Mouse (Mus musculus) retina, adult 2 months (tissue): Measurements from ENCODE around the gene Rnf5.

Experiments used
- DNase-seq: peaks from one replicate; pipeline ENCODE4 v3.0.0-alpha.2; 2012; ENCODE audit warnings: low read depth, low spot score

Gene Rnf5

DNA sequence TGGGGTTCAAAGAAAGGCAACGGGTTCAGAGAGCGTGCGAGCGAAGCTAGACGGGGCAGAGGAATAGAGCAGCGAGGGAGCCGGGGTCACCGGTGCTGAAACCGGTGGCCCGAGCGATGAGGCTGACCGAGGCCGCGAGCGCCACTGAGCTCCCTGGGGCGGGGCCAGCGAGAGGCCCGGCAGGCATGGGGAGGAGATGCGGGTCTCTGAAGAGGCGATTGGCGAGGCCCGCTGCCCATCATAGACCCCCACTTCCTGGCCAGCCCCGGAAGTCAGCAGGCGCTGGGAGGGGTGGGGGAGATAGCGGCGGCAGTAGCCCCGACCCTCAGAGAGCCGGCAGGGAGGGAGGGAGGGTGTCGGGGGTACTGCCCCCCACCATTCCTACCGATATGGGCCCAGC, 2.1 kb upstream of the Rnf5 start:
- DNase-seq = peak; percentile 85

DNA sequence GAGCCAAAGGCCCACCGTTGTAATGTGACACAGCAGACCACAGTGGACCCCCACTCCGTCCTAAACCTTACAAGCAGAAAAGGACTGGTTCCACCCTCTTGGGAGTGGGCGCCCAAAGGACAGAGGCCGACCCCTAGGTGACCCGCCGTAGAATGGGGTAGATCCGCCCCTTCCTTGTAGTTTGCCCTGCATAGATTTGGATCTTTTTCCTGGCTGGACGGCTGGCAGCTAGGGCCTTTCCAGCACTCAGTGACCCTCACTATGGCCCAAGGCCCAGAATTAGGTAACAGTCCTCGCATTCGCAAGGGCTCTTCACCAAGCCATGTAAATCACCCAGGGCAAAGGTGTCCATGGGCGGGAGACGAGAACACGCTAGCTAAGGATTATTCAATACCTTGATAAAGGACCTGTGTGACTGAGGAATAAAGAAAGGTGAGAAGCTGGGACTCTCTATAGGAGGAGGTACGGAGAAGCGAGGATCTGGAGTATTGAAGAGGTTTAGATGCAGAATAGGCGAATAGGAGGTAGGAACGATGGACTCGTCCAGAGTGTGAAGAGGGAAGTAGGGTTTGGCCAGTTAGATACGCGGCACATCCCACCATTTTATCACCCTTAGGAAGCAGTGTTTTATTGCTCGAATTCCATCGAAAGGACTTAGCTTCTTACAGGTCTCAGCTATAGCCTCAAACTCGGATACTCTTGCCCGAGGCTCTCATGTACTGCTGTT, 1.2 kb upstream of the Rnf5 start:
- no peak for DNase-seq

DNA sequence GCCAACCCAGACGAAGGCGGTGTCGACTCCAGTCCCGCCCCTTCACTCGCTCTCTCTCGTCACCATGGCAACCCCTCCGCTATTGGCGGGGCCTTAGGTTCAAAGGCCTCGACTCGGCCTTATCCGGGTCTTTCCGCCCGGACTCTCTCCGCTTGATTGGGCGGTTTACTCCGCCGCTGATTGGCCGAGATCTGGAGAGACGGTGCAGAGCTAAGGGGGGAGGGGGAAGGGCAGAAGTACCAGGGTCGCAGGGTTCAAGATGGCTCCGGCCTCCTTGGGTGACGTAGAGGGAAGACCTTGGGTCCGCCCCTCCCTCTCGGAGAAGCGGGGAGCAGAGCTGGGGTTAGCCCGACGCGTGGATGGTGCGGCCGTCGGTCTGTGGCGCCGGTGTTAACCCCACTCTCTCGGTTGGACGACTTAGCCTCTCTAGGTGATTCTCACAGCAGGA, 595 bp upstream of the Rnf5 start, which contains the start of gene Agpat1:
TSS of gene Agpat1 (plus strand) at position 202 of the 448 bp plus-strand sequence.
- DNase-seq = peak; percentile 100

DNA sequence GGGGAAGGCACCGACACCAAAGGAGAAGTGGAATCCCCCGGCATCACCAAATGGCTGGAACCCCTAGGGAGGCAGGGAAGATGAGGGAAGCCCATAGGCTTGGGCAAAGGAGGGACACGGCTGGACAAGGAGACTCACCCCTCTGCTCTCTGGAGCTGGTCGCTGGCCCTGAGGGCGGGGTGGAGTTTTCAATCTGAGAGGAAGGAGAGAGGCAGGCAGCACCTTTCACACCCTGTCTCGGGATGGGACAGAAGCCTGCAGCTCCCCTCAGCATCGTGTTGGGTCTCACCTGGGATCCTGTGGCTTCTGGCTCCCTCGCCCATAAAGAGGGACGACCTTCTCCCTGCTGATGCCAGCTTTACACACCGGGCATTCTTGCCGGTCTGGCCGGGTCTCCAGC, 1.7 kb downstream of the Rnf5 start:
- DNase-seq = no peak

DNA sequence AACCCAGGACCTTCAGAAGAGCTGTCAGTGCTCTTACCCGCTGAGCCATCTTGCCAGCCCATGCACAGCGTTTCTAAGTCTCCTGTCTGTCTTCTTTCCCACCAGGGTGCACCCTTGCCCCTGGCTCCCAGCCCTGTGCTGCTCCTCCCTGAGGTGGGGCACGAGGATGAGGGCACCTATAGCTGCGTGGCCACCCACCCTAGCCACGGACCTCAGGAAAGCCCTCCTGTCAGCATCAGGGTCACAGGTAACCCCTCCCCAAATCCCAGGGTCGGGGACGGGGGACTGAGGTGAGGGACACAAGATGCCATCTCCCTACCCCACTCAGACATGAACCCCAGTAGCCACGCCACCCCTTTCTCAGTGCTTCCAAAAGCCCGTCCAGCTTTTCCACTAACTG, 3.6 kb downstream of the Rnf5 start:
- no peak for DNase-seq

DNA sequence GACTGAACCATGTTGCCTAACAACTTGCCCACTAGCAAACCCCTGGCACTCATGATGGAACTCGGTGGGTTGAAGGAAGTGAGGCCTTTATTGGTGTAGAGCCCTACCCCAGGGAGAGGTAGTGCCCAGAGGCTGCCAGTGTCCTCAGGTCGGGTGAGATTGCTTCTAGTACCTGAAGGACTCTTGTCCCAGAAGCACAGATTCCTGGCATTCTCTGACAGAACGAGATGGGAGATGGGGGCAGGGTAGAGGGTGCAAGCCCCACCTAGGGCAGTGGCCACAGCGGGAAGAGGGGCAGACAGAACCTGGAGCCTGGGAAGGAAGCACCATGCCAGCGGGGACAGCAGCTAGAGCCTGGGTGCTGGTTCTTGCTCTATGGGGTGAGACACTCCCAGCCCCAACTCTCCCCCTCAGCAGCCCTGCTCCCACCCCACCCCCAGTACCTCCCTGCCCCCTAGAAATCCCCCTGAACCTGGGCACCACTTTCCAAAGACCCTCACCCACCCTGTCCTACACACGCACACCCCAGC, 5.9 kb downstream of the Rnf5 start, which contains the start of gene Ager:
TSS of gene Ager (plus strand) at position 297 of the 530 bp plus-strand sequence.
- no peak for DNase-seq

DNA sequence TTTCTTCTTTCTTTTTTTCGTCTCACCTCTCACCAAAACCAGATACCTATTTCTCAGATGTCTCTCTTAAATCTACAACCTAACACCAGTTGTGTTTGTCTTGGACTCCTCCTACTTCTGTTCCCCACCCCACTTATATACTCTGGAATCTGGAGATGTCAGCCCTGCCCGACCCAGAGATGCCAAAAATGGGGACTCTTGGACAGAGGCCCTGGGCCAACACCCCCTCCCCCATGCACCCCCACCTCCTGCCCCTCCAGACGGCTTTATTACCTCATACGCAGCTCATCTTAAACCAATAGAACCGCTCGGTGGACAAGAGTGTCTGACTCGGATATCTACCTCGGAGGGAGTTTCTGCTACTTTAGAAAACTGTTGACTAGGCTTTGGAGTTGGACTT, 7.4 kb downstream of the Rnf5 start:
- no peak for DNase-seq

DNA sequence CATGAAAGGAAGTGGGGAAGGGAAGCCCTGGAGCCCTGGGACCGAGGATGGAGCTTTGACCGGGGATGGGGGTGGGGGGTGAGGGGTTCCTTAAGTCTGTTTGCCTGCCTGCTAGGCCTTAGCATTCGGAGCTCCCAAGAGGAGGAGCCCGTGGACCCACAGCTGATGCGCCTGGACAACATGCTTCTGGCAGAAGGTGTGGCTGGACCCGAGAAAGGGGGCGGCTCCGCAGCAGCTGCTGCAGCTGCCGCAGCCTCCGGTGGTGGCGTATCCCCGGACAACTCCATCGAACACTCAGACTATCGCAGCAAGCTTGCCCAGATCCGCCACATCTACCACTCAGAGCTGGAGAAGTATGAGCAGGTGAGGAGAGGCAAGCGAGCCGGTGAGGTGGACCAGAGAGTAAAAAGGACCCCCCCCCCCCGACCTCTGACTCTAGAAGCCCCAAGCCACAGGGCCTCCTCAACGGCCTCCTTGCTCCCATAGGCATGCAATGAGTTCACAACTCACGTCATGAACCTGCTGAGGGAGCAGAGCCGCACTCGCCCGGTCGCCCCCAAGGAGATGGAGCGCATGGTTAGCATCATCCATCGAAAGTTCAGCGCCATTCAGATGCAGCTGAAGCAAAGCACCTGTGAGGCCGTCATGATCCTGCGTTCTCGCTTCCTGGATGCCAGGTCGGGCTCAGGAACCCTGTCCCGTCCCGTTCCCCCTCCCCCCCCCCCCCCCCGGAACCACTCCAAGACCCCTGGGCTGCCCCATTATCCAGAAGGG, 9.6 kb downstream of the Rnf5 start:
- DNase-seq = no peak

DNA sequence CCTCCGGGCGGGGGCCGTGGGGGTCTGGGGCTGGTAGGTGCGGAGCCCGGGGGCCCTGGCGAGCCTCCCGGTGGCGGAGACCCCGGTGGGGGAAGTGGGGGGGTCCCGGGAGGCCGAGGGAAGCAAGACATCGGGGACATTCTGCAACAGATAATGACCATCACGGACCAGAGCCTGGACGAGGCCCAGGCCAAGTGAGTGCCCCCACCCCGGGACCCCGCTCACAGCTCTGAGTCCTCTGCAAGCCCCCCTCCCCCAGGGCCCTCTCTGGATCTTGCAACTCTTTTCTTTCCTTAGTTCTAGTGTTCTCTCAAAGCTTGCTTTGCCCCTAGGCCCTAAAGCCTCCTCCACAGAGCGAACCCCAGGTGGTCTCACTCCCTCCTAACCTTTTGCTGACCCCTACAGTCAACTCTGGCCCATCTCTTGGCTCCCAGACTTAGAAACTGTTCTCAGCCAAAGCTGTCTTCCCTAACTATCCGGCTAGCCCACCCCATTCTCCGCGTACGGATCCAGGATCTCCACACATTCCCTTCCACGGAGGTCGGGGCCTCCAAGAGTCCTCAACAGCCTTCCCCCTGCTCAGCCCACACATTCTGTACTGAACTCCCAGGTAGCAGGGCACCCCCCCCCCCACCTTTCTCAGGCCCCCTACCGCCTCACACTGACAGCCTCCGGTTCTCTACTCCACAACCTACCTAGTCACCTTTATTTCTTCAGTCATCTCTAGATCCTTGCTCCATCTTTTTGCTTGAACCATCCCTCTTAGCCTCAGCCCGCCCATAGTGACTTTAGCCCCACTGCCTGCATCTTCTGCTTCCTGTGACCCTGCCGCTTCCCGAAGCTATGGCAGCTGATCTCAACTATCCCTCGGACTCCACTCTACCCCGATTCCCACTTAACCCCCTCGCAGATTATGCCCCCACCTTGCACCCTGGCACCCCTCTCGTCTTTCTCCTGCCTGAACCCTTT, 10.6 kb downstream of the Rnf5 start:
- DNase-seq = no peak

DNA sequence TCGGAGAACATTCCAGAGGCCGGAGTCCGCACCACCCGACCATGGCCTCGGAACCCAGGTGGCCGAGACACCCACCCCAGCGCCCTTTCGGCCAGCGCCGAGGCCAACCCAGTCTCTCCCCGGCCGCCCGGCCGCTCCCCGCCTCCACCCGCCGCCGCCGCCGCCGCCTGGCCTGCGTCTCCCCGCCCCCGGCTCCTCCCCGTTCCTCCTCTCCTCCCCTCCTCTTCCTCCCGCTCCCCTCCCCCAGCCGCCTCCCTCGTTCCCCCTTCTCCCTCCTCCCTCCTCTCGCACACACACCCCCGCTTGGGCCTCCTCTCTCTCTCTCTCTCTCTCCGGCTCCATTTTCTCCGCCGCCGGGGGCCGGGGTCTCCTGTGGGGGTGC, 11.5 kb downstream of the Rnf5 start:
- no peak for DNase-seq

DNA sequence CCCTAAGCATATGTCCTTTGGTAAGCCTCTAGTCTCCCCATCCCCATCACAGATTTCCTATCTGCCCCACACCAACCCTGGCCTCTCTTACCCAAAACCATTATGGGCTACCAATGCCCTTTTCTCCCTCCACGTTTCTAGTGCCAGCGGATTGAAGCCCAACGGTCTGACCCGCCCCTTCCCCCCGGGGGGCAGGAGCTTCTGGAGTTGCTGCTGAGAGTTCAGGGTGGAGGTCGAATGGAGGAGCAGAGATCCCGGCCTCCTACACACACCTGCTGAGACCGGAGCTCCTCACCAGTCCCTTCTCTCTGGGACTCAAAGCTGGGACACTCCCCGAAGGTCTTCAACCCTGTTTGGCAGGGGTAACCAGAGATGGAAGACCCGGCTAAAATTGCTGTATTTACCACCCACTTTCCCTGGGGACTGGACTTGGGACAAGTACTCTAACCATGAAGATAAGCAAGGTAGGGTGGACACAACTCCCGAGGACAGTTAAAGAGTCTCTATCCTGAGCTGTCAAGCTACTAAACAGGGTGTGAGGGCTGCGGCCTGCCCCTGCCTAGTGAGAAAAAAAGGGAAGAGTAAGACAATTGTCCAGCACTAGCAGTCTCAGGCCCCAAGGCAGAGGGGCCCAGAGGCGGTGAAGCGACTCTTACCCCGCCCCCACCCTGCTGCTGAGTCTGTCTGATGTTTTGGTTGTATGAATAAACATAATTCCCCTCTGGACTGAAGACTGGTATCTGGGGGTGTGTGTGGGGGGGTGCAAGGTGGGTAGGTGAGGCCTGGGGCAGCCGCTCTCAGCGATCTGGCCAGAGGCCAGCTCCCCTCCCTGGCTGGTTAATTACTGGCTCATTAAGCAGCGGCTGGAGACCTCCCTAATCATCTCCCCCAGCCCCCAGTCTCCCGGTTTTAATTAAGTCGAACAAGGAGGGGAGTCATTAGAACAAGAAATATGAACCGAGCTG, 12.2 kb downstream of the Rnf5 start, which contains the start of gene Pbx2:
TSS of gene Pbx2 (plus strand) at position 238 of the 965 bp plus-strand sequence.
- no peak for DNase-seq

DNA sequence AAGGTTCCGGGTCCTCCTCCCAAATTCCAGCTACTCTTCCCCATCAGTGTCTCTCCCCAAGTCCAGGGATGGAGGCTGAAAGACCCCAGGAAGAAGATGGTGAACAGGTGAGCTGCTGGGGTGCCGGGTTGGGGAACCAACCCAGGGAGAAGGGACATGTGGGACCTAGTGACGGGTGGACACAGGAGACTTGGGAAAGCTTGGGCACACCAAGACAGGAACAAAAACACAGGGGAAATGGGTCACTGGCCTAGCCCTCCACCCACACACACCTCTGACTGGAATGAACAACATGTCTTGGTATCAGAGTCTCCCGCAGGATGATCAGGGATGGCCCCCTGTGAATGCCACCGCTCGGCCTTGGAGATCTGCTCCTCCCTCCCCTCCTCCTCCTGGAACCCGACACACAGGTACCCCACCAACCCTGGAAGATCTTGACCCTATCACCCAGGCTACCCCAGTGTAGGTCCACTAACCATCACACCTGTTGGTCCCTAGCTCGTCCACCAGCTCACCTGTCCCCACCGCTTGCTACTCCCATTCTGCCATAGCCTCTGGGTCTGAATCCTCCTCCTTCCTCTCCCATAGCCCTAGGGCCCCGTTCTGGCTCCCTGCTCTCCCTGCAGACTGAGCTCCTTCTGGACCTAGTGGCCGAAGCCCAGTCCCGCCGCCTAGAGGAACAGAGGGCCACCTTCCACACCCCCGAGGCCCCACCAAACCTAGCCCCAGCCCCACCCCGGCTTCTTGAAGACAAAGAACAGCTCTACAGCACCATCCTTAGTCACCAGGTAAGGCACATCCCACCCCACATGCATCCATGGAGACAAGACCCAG, 13.1 kb downstream of the Rnf5 start:
- DNase-seq = no peak

DNA sequence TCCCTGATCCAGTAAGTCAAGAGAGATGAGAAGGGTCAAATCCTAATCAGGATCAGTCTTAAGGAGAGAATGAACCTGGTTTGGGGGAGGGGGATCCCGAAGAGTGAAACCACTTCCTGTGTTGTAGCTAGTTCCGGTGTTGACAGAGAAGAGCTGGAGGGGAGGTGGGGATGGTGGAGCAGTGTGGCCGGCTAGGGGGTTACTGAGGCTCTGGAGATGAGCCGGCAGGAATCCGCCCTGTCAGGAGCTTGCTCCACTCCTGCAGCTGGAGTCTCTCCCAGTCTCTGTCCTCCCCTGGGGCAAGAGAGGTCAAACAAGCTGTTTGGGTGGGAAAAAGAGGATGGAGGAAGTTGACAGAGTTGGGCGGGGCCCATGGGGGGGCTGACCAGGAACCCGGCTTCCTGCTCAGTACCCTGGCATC, 13.8 kb downstream of the Rnf5 start, which contains the start of gene Gpsm3:
TSS of gene Gpsm3 (plus strand) at position 126 of the 421 bp plus-strand sequence.
- no peak for DNase-seq

DNA sequence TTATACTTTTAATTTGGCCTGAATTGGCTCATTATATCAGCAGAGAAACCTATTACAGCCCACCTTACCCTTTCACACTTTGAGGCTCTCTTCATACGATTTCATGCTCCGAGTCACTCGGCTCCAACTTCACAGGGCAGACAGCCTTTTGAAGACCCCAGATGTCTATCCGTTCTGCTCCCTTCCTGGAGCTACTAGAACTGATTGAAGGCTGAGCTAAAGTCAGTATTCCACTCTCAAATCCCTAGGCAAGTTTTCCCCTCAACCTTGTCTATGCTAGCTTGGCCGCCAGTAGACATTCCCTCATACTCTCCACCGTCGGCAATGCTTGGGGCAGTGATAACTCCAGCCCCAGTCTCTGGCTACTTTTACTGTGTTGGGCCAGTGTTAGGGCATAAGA, 14.3 kb downstream of the Rnf5 start:
- DNase-seq = no peak

DNA sequence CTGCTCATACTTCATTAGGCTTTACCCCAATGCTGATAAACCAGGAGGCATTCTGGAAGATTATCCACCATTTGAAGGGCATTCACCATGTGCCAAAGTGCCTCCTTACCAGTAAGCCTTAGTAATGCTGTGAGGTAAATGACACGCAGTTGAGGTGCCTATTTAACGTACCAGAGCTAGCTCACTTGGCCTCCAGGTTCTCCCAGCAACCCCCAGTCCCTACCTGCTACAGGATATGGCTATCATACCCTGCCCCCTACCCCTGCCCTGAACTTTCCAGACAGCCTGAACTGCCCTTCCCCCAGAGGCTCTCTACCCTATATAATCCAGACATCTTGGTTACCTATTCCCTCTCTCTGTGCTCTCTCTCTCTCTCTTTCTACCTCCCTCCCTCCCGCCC, 14.7 kb downstream of the Rnf5 start:
- no peak for DNase-seq

DNA sequence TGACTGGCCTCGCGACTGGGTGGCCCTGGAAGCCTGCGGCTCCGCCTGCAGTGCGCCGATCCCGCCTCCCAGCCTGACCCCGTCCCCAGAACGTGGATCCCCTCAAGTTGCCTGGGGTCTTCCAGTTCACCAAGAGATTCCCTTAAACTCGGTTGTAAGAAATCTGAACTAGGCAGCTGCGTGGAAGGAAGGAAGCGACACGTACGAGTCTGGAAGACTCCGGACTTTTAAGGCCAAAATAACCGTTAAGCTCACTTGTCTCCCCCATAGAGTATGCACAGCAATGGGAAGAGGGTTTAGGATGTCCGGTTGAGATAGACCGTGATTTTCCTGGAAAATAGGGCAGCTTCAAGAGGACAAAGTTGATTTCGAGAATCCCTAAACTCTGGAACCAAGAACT, 15.7 kb downstream of the Rnf5 start:
- no peak for DNase-seq

DNA sequence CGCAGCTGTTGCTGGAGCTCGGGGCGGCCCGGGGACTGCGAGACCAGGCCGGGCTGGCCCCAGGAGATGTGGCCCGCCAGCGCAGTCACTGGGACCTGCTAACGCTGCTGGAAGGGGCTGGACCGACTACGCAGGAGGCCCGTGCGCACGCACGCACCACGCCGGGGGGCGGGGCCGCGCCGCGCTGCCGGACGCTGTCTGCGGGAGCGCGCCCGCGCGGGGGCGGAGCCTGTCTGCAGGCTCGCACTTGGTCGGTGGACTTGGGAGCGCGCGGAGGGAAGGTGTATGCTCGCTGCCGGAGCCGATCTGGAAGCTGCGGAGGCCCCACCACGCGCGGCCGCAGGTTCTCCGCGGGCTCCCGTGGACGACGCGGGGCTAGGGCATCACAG, 16.1 kb downstream of the Rnf5 start:
- DNase-seq = peak; percentile 86

DNA sequence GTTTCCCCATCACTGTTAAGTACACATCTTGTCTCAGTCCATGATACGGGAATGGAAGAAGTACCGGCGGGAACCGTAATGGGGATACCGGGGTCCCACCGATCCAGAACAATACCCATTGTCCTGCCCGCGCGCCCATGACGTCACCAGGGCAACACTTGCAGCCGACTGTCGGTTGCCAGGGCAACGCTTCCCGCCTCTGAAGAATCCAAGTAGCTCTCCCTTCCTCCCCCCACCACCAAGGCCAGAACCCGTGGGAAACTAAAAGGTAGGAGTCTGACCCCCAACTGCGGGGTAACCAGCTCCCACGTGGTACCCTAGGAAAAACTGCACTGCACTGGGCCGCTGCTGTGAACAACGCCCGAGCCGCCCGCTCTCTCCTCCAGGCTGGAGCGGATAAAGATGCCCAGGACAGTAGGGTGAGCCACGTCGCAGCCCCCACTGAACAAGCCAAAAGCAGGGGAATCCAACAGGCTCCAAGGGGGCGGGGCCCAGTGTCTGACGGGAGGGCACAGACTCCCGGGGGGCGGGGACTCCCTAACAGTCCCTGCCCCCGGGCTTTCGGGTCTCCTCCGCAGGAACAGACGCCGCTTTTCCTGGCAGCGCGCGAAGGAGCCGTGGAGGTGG, 16.6 kb downstream of the Rnf5 start:
- DNase-seq = no peak
